Mouse (Mus musculus): ENCODE data around the gene Map4. TPM values are rescaled to one million over a fixed set of nuclear protein-coding genes. Genes with fewer than 3 reads are reported as not detected.
A peak's percentile ranks its signal among the peaks of the same experiment; 100 is the strongest.
"Not testable (repeated sequence)": the region's sequence is repeated elsewhere in the genome, so short reads cannot be mapped to it uniquely, and the experiment has no call there.

Map4 gene
- polyA plus RNA-seq, 1 experiment = 107 TPM

DNA sequence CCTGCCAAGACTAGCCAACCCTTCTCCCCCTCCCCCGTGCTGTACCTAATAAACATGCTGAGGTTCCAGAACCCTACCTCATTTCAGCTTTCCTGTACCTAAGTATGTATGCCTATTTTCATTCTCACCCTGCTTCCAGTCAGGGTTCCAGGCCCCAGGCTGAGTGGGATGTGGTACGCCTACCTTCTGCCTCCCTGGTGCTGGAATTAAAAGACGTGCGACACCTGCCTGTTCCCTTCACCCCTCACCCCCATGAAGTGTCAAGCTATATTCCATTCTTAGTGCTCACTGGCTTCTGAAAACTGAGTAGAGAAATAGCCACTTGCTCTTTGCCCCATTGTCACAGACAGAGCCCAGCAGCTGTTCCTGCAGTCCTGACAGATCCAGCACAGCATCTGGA lies 190.2 kb downstream of the Map4 start:
- H3K27me3 ChIP-seq (replicated peaks; ENCODE audit: control insufficient read depth, insufficient read depth, low read length) = no peaks in the 10 kb centered on the region
- no peaks in the 10 kb centered on the region for H3K36me3 ChIP-seq (ENCODE audit: control insufficient read depth, insufficient read depth, low read length)
- H3K4me1 ChIP-seq (ENCODE audit: control insufficient read depth, insufficient read depth, low read length) = peaks cover 6% of the 10 kb centered on the region; the same call in 1 of the 2 replicates
- TF ChIP-seq POLR2A (IDR thresholded peaks at IDR 0.05; ENCODE audit: low read depth, low read length) = no peak
- no peak for TF ChIP-seq CTCF (conservative IDR thresholded peaks at IDR 0.05; ENCODE audit: insufficient read depth, insufficient read length, low read depth, low read length)
- DNase-seq = no peak
- H3K27ac ChIP-seq (ENCODE audit: insufficient read depth, low read depth, low read length) = no peak overlapping the region
- 66% methylated on average over 4 of the region's 4 CpGs for WGBS
- H3K4me3 ChIP-seq (ENCODE audit: insufficient read depth, low read depth, low read length) = no peak overlapping the region

DNA sequence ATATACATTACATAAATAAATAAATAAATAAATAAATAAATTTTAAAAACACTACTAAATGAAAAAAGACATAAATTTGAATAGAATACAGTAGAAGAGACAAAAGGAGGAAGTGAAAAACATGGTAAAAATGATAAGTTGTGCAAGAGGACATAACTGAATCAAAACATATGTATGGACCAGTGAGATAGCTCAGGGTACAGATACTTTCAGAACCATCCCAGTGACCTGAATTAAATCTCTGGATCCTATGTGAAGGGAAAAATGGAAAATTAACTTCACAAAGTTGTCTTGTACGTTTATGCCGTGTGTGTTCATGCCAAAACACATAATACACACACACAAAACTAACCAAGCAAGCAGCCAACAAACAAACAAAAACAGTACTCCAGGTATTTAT lies 192.1 kb downstream of the Map4 start:
- 85% methylated on average over 2 of the region's 2 CpGs for WGBS
- Histone ChIP-seq H3K27me3 (replicated peaks; ENCODE audit: control insufficient read depth, insufficient read depth, low read length) (no peaks in the 10 kb centered on the region), H3K27ac (ENCODE audit: insufficient read depth, low read depth, low read length) (no peak overlapping the region), H3K4me1 (ENCODE audit: control insufficient read depth, insufficient read depth, low read length) (peaks cover under 1% of the 10 kb centered on the region; the same call in 1 of the 2 replicates), H3K36me3 (ENCODE audit: control insufficient read depth, insufficient read depth, low read length) (no peaks in the 10 kb centered on the region), H3K4me3 (ENCODE audit: insufficient read depth, low read depth, low read length) (no peak overlapping the region)
- no peak for DNase-seq
- TF ChIP-seq POLR2A (IDR thresholded peaks at IDR 0.05; ENCODE audit: low read depth, low read length) (no peak), CTCF (conservative IDR thresholded peaks at IDR 0.05; ENCODE audit: insufficient read depth, insufficient read length, low read depth, low read length) (no peak)

DNA sequence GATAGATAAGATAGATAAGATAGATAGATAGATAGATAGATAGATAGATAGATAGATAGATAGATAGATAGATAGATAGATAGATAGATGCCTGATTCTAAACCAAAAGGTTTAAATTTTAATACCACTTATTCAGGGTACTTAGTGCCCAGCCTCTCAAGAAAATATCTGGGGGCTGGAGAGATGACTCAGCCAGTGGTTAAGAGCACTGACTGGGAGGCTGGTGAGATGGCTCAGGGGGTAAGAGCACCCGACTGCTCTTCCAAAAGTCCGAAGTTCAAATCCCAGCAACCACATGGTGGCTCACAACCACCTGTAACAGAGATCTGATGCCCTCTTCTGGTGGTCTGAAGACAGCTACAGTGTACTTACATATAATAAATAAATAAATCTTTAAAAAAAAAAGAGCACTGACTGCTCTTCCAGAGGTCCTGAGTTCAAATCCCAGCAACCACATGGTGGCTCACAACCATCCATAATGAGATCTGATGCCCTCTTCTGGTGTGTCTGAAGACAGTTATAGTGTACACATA lies 192.8 kb downstream of the Map4 start:
- 46% methylated on average over 2 of the region's 2 CpGs for WGBS
- not testable (repeated sequence) for H3K27ac ChIP-seq (ENCODE audit: insufficient read depth, low read depth, low read length); H3K4me1 ChIP-seq (ENCODE audit: control insufficient read depth, insufficient read depth, low read length); DNase-seq; H3K27me3 ChIP-seq (replicated peaks; ENCODE audit: control insufficient read depth, insufficient read depth, low read length); H3K36me3 ChIP-seq (ENCODE audit: control insufficient read depth, insufficient read depth, low read length); H3K4me3 ChIP-seq (ENCODE audit: insufficient read depth, low read depth, low read length)

DNA sequence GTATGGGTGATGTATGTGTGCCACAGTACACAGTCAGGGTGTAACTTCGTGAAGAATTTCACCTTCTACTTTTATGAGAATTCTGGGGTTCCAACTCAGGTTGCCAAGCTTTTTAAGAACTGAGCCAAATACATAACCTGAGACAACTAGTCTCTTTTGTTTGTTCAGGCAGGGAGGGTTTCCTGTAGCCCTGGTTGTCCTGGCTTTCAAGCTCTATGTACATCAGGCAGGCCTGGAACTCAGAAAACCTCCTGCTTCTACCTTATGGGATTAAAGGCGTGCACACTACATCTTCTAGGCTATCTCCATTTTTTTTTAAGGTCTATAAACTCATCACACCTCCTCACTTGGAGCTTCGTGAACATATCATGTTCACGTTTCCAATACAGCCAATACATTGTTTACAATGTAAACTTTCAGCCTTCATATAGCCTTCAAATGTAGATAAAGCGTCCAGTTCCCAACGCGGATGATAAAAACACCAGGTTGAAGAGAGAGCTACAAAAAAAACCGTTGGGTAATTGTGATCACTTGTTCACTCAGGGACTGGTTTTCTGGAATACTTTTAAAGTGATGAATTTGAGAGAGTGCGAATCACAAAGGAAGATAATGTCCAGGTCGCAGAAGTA lies 199.8 kb downstream of the Map4 start:
- Histone ChIP-seq H3K4me3 (ENCODE audit: insufficient read depth, low read depth, low read length) (peak overlapping the region; percentile 80), H3K27me3 (replicated peaks; ENCODE audit: control insufficient read depth, insufficient read depth, low read length) (no peaks in the 10 kb centered on the region), H3K4me1 (ENCODE audit: control insufficient read depth, insufficient read depth, low read length) (peaks cover 2% of the 10 kb centered on the region; the same call in 1 of the 2 replicates), H3K36me3 (ENCODE audit: control insufficient read depth, insufficient read depth, low read length) (no peaks in the 10 kb centered on the region), H3K27ac (ENCODE audit: insufficient read depth, low read depth, low read length) (peak overlapping the region; percentile 80)
- no peak for TF ChIP-seq POLR2A (IDR thresholded peaks at IDR 0.05; ENCODE audit: low read depth, low read length)
- TF ChIP-seq CTCF (conservative IDR thresholded peaks at IDR 0.05; ENCODE audit: insufficient read depth, insufficient read length, low read depth, low read length) = no peak
- 14% methylated on average over 10 of the region's 10 CpGs for WGBS
- no peak for DNase-seq

DNA sequence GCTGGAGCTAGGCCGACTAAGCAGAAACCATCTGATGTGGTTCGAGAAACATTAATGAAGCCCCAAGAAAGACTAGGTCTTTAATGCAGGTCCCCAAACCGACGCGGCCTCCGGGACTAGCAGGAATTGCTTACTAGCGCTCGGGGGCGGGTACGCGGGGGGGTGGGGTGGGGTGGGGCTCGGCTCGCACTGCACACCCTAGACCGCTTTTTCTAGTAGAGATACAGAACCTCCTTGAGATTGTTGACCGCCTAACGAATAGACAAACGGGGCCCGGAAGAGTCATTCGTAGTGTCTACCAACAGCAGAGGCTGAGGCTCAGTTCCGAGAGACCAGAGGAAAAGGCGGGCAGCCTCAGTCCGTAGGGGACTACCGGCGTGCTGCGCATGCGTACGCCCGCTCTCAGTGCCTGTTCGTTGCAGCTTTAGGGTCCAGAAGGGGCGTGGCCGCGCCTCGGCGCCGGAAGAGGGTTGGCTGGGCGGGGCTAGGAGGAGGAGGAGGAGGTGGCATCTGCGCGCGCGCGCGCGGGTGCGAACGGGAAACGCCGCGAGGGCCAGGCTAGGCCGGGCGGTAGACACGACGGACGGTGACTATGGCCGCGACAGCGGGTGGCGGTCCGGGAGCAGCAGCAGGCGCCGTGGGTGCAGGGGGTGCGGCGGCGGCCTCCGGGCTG lies 200.4 kb downstream of the Map4 start:
- DNase-seq = peak; percentile 100
- WGBS = under 1% methylated on average over 64 of the region's 64 CpGs
- TF ChIP-seq POLR2A (IDR thresholded peaks at IDR 0.05; ENCODE audit: low read depth, low read length) (peak; percentile 86), CTCF (conservative IDR thresholded peaks at IDR 0.05; ENCODE audit: insufficient read depth, insufficient read length, low read depth, low read length) (no peak)
- H3K36me3 ChIP-seq (ENCODE audit: control insufficient read depth, insufficient read depth, low read length) = no peaks in the 10 kb centered on the region
- peaks cover 2% of the 10 kb centered on the region; the same call in 1 of the 2 replicates for H3K4me1 ChIP-seq (ENCODE audit: control insufficient read depth, insufficient read depth, low read length)
- no peaks in the 10 kb centered on the region for H3K27me3 ChIP-seq (replicated peaks; ENCODE audit: control insufficient read depth, insufficient read depth, low read length)
- H3K4me3 ChIP-seq (ENCODE audit: insufficient read depth, low read depth, low read length) = peak overlapping the region; percentile 80
- peak overlapping the region; percentile 80 for H3K27ac ChIP-seq (ENCODE audit: insufficient read depth, low read depth, low read length)

DNA sequence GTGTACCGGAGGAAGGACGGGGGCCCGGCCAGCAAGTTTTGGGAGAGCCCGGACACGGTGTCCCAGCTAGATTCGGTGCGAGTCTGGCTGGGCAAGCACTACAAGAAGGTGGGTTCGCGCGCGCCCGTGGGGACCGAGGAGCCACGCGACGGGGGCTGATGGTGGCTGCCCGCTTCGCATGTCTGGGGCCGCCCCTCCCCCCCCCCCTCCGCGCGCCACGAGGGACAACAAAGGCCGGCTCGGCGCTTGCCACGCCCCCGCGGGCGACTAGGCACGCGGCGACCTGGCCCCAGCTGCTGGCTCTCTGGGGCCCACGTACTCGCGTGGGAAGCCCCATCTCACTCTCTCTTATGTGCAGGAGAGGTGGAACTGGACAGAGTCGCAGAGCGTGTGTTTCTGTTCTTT lies 200.9 kb downstream of the Map4 start:
- no peak for DNase-seq

DNA sequence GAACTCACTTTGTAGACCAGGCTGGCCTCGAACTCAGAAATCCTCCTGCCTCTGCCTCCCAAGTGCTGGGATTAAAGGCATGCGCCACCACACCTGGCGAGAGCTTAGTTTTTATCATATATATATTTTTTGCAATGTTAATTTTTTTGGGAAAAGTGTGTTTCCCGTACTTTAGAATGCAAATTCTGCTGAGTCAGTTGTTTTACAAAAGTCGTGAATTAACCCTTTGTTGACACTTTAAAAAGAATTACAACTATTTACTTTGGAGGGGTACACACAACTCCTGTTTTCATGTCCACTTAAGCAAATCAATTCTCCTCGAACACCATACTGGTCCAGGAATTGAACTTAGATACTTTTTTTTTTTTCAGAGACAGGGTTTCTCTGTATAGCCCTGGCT lies 201.7 kb downstream of the Map4 start:
- TF ChIP-seq CTCF (conservative IDR thresholded peaks at IDR 0.05; ENCODE audit: insufficient read depth, insufficient read length, low read depth, low read length) = no peak
- TF ChIP-seq POLR2A (IDR thresholded peaks at IDR 0.05; ENCODE audit: low read depth, low read length) = no peak
- Histone ChIP-seq H3K4me1 (ENCODE audit: control insufficient read depth, insufficient read depth, low read length) (peaks cover 2% of the 10 kb centered on the region; the same call in 1 of the 2 replicates), H3K36me3 (ENCODE audit: control insufficient read depth, insufficient read depth, low read length) (no peaks in the 10 kb centered on the region), H3K27ac (ENCODE audit: insufficient read depth, low read depth, low read length) (no peak overlapping the region), H3K4me3 (ENCODE audit: insufficient read depth, low read depth, low read length) (no peak overlapping the region), H3K27me3 (replicated peaks; ENCODE audit: control insufficient read depth, insufficient read depth, low read length) (no peaks in the 10 kb centered on the region)
- 46% methylated on average over 6 of the region's 6 CpGs for WGBS
- DNase-seq = no peak

More for the DNA sequence above, 200.9 kb downstream of the Map4 start:
- H3K36me3 ChIP-seq (ENCODE audit: control insufficient read depth, insufficient read depth, low read length) = no peaks in the 10 kb centered on the region
- WGBS = under 1% methylated on average over 34 of the region's 38 CpGs
- no peaks in the 10 kb centered on the region for H3K27me3 ChIP-seq (replicated peaks; ENCODE audit: control insufficient read depth, insufficient read depth, low read length)
- peaks cover 2% of the 10 kb centered on the region; the same call in 1 of the 2 replicates for H3K4me1 ChIP-seq (ENCODE audit: control insufficient read depth, insufficient read depth, low read length)
- peak overlapping the region; percentile 80 for H3K4me3 ChIP-seq (ENCODE audit: insufficient read depth, low read depth, low read length)
- no peak for TF ChIP-seq CTCF (conservative IDR thresholded peaks at IDR 0.05; ENCODE audit: insufficient read depth, insufficient read length, low read depth, low read length)
- no peak overlapping the region for H3K27ac ChIP-seq (ENCODE audit: insufficient read depth, low read depth, low read length)

Other genes with a start within 250 kb of the Map4 start
- 0.05 and 0.09 TPM in 2 replicates for gene Fbxw18, start 228.8 kb upstream of the Map4 start, polyA plus RNA-seq (2012; rRNA removed)
- not detected in 2 replicates for gene Fbxw26, start 185.4 kb upstream of the Map4 start, polyA plus RNA-seq (2012; rRNA removed)
- gene Fbxw27, start 140.8 kb upstream of the Map4 start, polyA plus RNA-seq (2012; rRNA removed) = not detected in 2 replicates
- 32.8 and 35.6 TPM in 2 replicates for gene Spink8, start 119.2 kb upstream of the Map4 start, polyA plus RNA-seq (2012; rRNA removed)
- gene Nme6, start 98.7 kb upstream of the Map4 start, polyA plus RNA-seq (2012; rRNA removed) = 36.5 and 38.6 TPM in 2 replicates
- not detected in 2 replicates for gene Camp, start 81.8 kb upstream of the Map4 start, polyA plus RNA-seq (2012; rRNA removed)
- gene Cdc25a, start 55.9 kb upstream of the Map4 start, polyA plus RNA-seq (2012; rRNA removed) = 3.2 and 4.3 TPM in 2 replicates
- gene Smarcc1, start 186.2 kb downstream of the Map4 start, polyA plus RNA-seq (2012; rRNA removed) = 12.0 and 12.2 TPM in 2 replicates
- 84.3 and 87.6 TPM in 2 replicates for gene Dhx30, start 186.4 kb downstream of the Map4 start, polyA plus RNA-seq (2012; rRNA removed)

All from kidney, adult 2 months (tissue).